Mouse (Mus musculus): ENCODE data around the gene Adam23. TPM values are rescaled to one million over a fixed set of nuclear protein-coding genes. Genes with fewer than 3 reads are reported as not detected.

The Adam23 gene
- total and polyA plus RNA-seq, 3 experiments, result not detected

- Histone ChIP-seq H3K9me3 (replicated peaks; ENCODE audit: low read length) (no peaks in the 10 kb centered on the region), H3K79me2 (replicated peaks; ENCODE audit: control insufficient read depth, extremely low read depth, insufficient read depth, poor library complexity, severe bottlenecking) (no peaks in the 10 kb centered on the region)
- in situ Hi-C loops (cut with MboI; ENCODE audit: low pct_ligation_motif_present, low pct_unique_long_range_greater_than_20kb, low sequenced_read_pairs), result no loop called here
Measured at GRCm38 (mm10) chr1:63473272-63473671, 27.6 kb downstream of the Adam23 start.

GRCm38 (mm10) chr1:63473696-63474095 is 28.0 kb downstream of the Adam23 start:
- H3K27ac ChIP-seq (ENCODE audit: insufficient read depth, low read depth), result no peak overlapping the region
- TF ChIP-seq MAFK (IDR thresholded peaks at IDR 0.05; ENCODE audit: insufficient replicate concordance, low read length), result no peak
- no peak for TF ChIP-seq PAX5 (IDR thresholded peaks at IDR 0.05; ENCODE audit: low read length)
- TF ChIP-seq UBTF (IDR thresholded peaks at IDR 0.05; ENCODE audit: low read depth, low read length), result no peak
- no peak for TF ChIP-seq HCFC1 (IDR thresholded peaks at IDR 0.05; ENCODE audit: low read depth, low read length)
- no peak for TF ChIP-seq ZMIZ1 (IDR thresholded peaks at IDR 0.05; ENCODE audit: low read depth, low read length)
- no peak for TF ChIP-seq USF1 (IDR thresholded peaks at IDR 0.05; ENCODE audit: low read depth, low read length)
- no peak for TF ChIP-seq ELF1 (IDR thresholded peaks at IDR 0.05; ENCODE audit: low read depth, low read length)
- TF ChIP-seq MYC (IDR thresholded peaks at IDR 0.05; ENCODE audit: low read depth, low read length), result no peak
- TF ChIP-seq EP300 (IDR thresholded peaks at IDR 0.05; ENCODE audit: low read length), result no peak
- TF ChIP-seq TCF12 (IDR thresholded peaks at IDR 0.05; ENCODE audit: low read depth, low read length), result no peak
- no peak for TF ChIP-seq USF2 (conservative IDR thresholded peaks at IDR 0.05; ENCODE audit: low read depth, low read length)
- TF ChIP-seq SMC3 (IDR thresholded peaks at IDR 0.05; ENCODE audit: low read depth, low read length), result no peak
- TF ChIP-seq NELFE (IDR thresholded peaks at IDR 0.05; ENCODE audit: low read depth, low read length), result no peak
- in situ Hi-C loops (cut with MboI; ENCODE audit: low pct_ligation_motif_present, low pct_unique_long_range_greater_than_20kb, low sequenced_read_pairs) (no loop called here), dilution Hi-C loops (cut with MboI; ENCODE audit: extremely low pct_ligation_motif_present, extremely low pct_unique_long_range_greater_than_20kb, low sequenced_read_pairs) (no loop called here)
- no peaks in the 10 kb centered on the region for H3K79me2 ChIP-seq (replicated peaks; ENCODE audit: control insufficient read depth, extremely low read depth, insufficient read depth, poor library complexity, severe bottlenecking)
- no peak for DNase-seq (ENCODE audit: extremely low read depth)
- H3K9ac ChIP-seq (ENCODE audit: insufficient read depth, low read depth), result no peak overlapping the region
- no peak overlapping the region for H3K4me2 ChIP-seq (ENCODE audit: insufficient read depth, low read depth, poor library complexity, severe bottlenecking)
- no peak overlapping the region for H3K4me3 ChIP-seq (replicated peaks in 1 of 3; ENCODE audit: low read depth in 2 of 3, low read length in 2 of 3, poor library complexity in 1 of 3)
- H3K27me3 ChIP-seq (replicated peaks), result no peaks in the 10 kb centered on the region
- no peaks in the 10 kb centered on the region for H3K4me1 ChIP-seq (ENCODE audit: control insufficient read depth in 1 of 2, insufficient read depth in 2 of 2)
- no peaks in the 10 kb centered on the region for H3K36me3 ChIP-seq (replicated peaks in 1 of 2; ENCODE audit: control insufficient read depth in 1 of 2, insufficient read depth in 1 of 2, low read length in 1 of 2)
- no peaks in the 10 kb centered on the region for H3K9me3 ChIP-seq (replicated peaks; ENCODE audit: low read length)

More at GRCm38 (mm10) chr1:63473272-63473671, 27.6 kb downstream of the Adam23 start:
- no peaks in the 10 kb centered on the region for H3K4me1 ChIP-seq (ENCODE audit: control insufficient read depth in 1 of 2, insufficient read depth in 2 of 2)
- DNase-seq (ENCODE audit: extremely low read depth), result no peak
- H3K9ac ChIP-seq (ENCODE audit: insufficient read depth, low read depth), result no peak overlapping the region
- no peaks in the 10 kb centered on the region for H3K27me3 ChIP-seq (replicated peaks)
- no peak overlapping the region for H3K4me3 ChIP-seq (replicated peaks in 1 of 3; ENCODE audit: low read depth in 2 of 3, low read length in 2 of 3, poor library complexity in 1 of 3)
- no peak for TF ChIP-seq SIN3A (IDR thresholded peaks at IDR 0.05; ENCODE audit: low read length)
- dilution Hi-C loops (cut with MboI; ENCODE audit: extremely low pct_ligation_motif_present, extremely low pct_unique_long_range_greater_than_20kb, low sequenced_read_pairs), result no loop called here
- H3K4me2 ChIP-seq (ENCODE audit: insufficient read depth, low read depth, poor library complexity, severe bottlenecking), result no peak overlapping the region
- H3K27ac ChIP-seq (ENCODE audit: insufficient read depth, low read depth), result no peak overlapping the region
- H3K36me3 ChIP-seq (replicated peaks in 1 of 2; ENCODE audit: control insufficient read depth in 1 of 2, insufficient read depth in 1 of 2, low read length in 1 of 2), result no peaks in the 10 kb centered on the region

- DNase-seq (ENCODE audit: extremely low read depth), result no peak
- Histone ChIP-seq H3K36me3 (replicated peaks in 1 of 2; ENCODE audit: control insufficient read depth in 1 of 2, insufficient read depth in 1 of 2, low read length in 1 of 2) (no peaks in the 10 kb centered on the region), H3K79me2 (replicated peaks; ENCODE audit: control insufficient read depth, extremely low read depth, insufficient read depth, poor library complexity, severe bottlenecking) (no peaks in the 10 kb centered on the region), H3K27me3 (replicated peaks) (no peaks in the 10 kb centered on the region), H3K4me2 (ENCODE audit: insufficient read depth, low read depth, poor library complexity, severe bottlenecking) (no peak overlapping the region), H3K4me1 (ENCODE audit: control insufficient read depth in 1 of 2, insufficient read depth in 2 of 2) (no peaks in the 10 kb centered on the region), H3K9ac (ENCODE audit: insufficient read depth, low read depth) (no peak overlapping the region), H3K27ac (ENCODE audit: insufficient read depth, low read depth) (no peak overlapping the region), H3K9me3 (replicated peaks; ENCODE audit: low read length) (no peaks in the 10 kb centered on the region), H3K4me3 (replicated peaks in 1 of 3; ENCODE audit: low read depth in 2 of 3, low read length in 2 of 3, poor library complexity in 1 of 3) (no peak overlapping the region)
- in situ Hi-C loops (cut with MboI; ENCODE audit: low pct_ligation_motif_present, low pct_unique_long_range_greater_than_20kb, low sequenced_read_pairs), result no loop called here
- TF ChIP-seq TCF12 (IDR thresholded peaks at IDR 0.05; ENCODE audit: low read depth, low read length), result no peak
- no peak for TF ChIP-seq GABPA (IDR thresholded peaks at IDR 0.05; ENCODE audit: insufficient replicate concordance, low read depth, low read length)
- TF ChIP-seq MAX (IDR thresholded peaks at IDR 0.05; ENCODE audit: low read length), result no peak
- TF ChIP-seq MXI1 (IDR thresholded peaks at IDR 0.05; ENCODE audit: low read depth, low read length), result no peak
- dilution Hi-C loops (cut with MboI; ENCODE audit: extremely low pct_ligation_motif_present, extremely low pct_unique_long_range_greater_than_20kb, low sequenced_read_pairs), result no loop called here
Measured at GRCm38 (mm10) chr1:63478946-63479345, 33.3 kb downstream of the Adam23 start.

All from CH12.LX (cell line).